Mouse (Mus musculus) myocyte (in vitro differentiated cells): Measurements from ENCODE around the gene Als2cr12. TPM values are rescaled to one million over a fixed set of nuclear protein-coding genes. Genes with fewer than 3 reads are reported as not detected.
"Not testable (repeated sequence)": the region's sequence is repeated elsewhere in the genome, so short reads cannot be mapped to it uniquely, and the experiment has no call there.

Experiments used
- H3K27me3 ChIP-seq: one replicate; pipeline ENCODE4 v1.6.1; 2011; ENCODE audit not compliant: control insufficient read depth, insufficient read depth, insufficient read length
- H3K36me3 ChIP-seq: one replicate; pipeline ENCODE4 v1.6.1; 2011; ENCODE audit not compliant: control insufficient read depth, insufficient read depth
- H3K4me2 ChIP-seq: one replicate; pipeline ENCODE4 v1.6.1; 2011; ENCODE audit warnings: low read depth, control low read depth
- H3K4me3 ChIP-seq: one replicate; pipeline ENCODE4 v1.5.1; 2011; ENCODE audit warnings: mild to moderate bottlenecking, control low read depth, moderate library complexity
- H3K79me2 ChIP-seq: one replicate; pipeline ENCODE4 v1.6.1; 2011; ENCODE audit not compliant: control insufficient read depth, insufficient read depth
- H3ac ChIP-seq: one replicate; pipeline ENCODE4 v1.6.1; 2011; ENCODE audit not compliant: control insufficient read depth, insufficient read length
- CEBPB ChIP-seq: IDR thresholded peaks from 2 replicates; pipeline ENCODE4 v1.6.1; 2011; ENCODE audit warnings: mild to moderate bottlenecking, moderate library complexity; ENCODE audit not compliant: poor library complexity, insufficient read depth, severe bottlenecking
- E2F4 ChIP-seq: IDR thresholded peaks from one replicate; pipeline ENCODE4 v1.6.1; 2011; ENCODE audit warnings: mild to moderate bottlenecking, control low read depth, moderate library complexity; ENCODE audit not compliant: insufficient read depth
- MAX ChIP-seq: IDR thresholded peaks from one replicate; pipeline ENCODE4 v1.6.1; 2011; ENCODE audit warnings: low read depth, mild to moderate bottlenecking, control low read depth
- MYOD1 ChIP-seq, 3 experiments: IDR thresholded peaks; one replicate each; pipeline ENCODE4 v1.6.1; 2011; ENCODE audit warnings: control low read depth in 2 of 3, low read depth in 2 of 3, mild to moderate bottlenecking in 2 of 3, moderate library complexity in 1 of 3; ENCODE audit not compliant: insufficient read length in 2 of 3, control insufficient read depth in 1 of 3
- MYOG ChIP-seq, 3 experiments: IDR thresholded peaks; one replicate each; pipeline ENCODE4 v1.6.1; 2011; ENCODE audit warnings: control low read depth in 2 of 3, low read depth in 2 of 3, mild to moderate bottlenecking in 2 of 3; ENCODE audit not compliant: insufficient read length in 2 of 3, control insufficient read depth in 1 of 3, insufficient read depth in 1 of 3
- POLR2A ChIP-seq: IDR thresholded peaks from one replicate; pipeline ENCODE4 v1.6.1; 2011; ENCODE audit warnings: low read depth, mild to moderate bottlenecking, control low read depth, moderate library complexity; ENCODE audit not compliant: insufficient read length
- POLR2AphosphoS2 ChIP-seq: IDR thresholded peaks from one replicate; pipeline ENCODE4 v1.6.1; 2011; ENCODE audit warnings: low read depth, control low read depth; ENCODE audit not compliant: insufficient read length
- REST ChIP-seq: IDR thresholded peaks from one replicate; pipeline ENCODE4 v1.6.1; 2011; ENCODE audit warnings: mild to moderate bottlenecking, control low read depth, moderate library complexity; ENCODE audit not compliant: insufficient read depth, insufficient read length
- SRF ChIP-seq: IDR thresholded peaks from one replicate; pipeline ENCODE4 v1.6.1; 2011; ENCODE audit warnings: low read depth; ENCODE audit not compliant: control insufficient read depth, insufficient read length
- TCF12 ChIP-seq: IDR thresholded peaks from one replicate; pipeline ENCODE4 v1.6.1; 2011; ENCODE audit warnings: mild to moderate bottlenecking, control low read depth; ENCODE audit not compliant: poor library complexity, insufficient read depth, severe bottlenecking
- TCF3 ChIP-seq: IDR thresholded peaks from one replicate; pipeline ENCODE4 v1.6.1; 2011; ENCODE audit warnings: low read depth, control low read depth; ENCODE audit not compliant: insufficient read length
- USF1 ChIP-seq: IDR thresholded peaks from one replicate; pipeline ENCODE4 v1.6.1; 2011; ENCODE audit warnings: low read depth, mild to moderate bottlenecking, control low read depth, moderate library complexity
- polyA plus RNA-seq: library from polyadenylated mRNA; unstranded; fragments of >200 nt; fragmentation: generic; extraction: Trizol; gene quantifications from one replicate; pipeline ENCODE4 v1.2.1, GENCODE M21; 2012; ENCODE audit warnings: missing spikeins

Als2cr12 gene
- polyA plus RNA-seq, 1 experiment: 0.07 TPM

DNA sequence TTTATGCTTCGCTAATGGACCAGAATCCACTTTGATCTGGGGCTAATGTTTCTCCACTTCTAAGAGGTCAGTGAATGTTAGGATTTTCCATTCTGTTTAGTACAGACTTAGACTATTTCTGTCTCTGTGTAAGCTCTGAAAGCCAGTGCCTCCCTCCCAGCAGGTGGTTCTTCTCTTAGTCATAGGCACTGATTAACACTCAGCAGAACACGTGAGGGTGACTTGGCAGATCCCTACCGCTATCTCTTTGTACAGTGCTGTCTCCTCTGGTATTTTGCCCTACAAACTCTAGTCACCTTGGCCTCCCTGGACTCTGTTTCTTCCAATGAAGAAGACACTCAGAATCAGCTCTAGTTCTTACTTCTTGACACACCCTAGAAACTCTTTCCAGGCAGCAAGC is 81.4 kb downstream of the Als2cr12 start:
- no peaks in the 10 kb centered on the region for H3K27me3 ChIP-seq
- TF ChIP-seq MYOG (IDR thresholded peaks at IDR 0.05; ENCODE audit: control insufficient read depth in 1 of 3, insufficient read depth in 1 of 3, insufficient read length in 2 of 3, low read depth in 2 of 3): peak in 1 of 3 experiments; percentile 71
- TF ChIP-seq E2F4: no peak
- TF ChIP-seq POLR2AphosphoS2: no peak
- peak; percentile 71 for TF ChIP-seq USF1
- peak in 2 of 3 experiments; percentile 67 to 72 for TF ChIP-seq MYOD1 (IDR thresholded peaks at IDR 0.05; ENCODE audit: control insufficient read depth in 1 of 3, insufficient read length in 2 of 3, low read depth in 2 of 3)
- no peak overlapping the region for H3K4me3 ChIP-seq
- no peaks in the 10 kb centered on the region for H3K36me3 ChIP-seq
- peak overlapping the region; percentile 4 for H3K4me2 ChIP-seq
- H3ac ChIP-seq: no peak overlapping the region
- no peaks in the 10 kb centered on the region for H3K79me2 ChIP-seq

DNA sequence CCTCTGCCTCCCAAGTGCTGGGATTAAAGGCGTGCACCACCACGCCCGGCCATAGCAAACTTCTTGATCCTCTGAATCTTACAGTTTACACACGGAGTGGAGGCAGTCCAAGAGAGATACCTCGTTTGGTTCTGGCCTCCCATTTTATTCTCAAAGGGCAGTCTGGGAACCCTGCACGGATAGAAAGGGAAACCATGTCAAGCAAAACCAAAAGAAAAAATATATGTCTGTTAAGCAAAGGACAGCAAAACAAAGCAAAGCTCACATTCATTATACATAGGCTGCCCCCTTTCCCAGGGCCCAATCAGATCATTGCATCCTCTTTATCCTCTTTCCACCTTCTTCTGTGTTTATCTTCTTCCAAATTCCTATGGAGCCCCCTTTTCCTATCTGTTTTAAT is 82.0 kb downstream of the Als2cr12 start:
- no peaks in the 10 kb centered on the region for H3K79me2 ChIP-seq
- H3K36me3 ChIP-seq: no peaks in the 10 kb centered on the region
- TF ChIP-seq MYOD1 (IDR thresholded peaks at IDR 0.05; ENCODE audit: control insufficient read depth in 1 of 3, insufficient read length in 2 of 3, low read depth in 2 of 3) (no peak), E2F4 (no peak), SRF (no peak), MYOG (IDR thresholded peaks at IDR 0.05; ENCODE audit: control insufficient read depth in 1 of 3, insufficient read depth in 1 of 3, insufficient read length in 2 of 3, low read depth in 2 of 3) (no peak), TCF3 (no peak), MAX (no peak), POLR2AphosphoS2 (no peak), REST (no peak), POLR2A (no peak), USF1 (no peak), CEBPB (no peak), TCF12 (no peak)
- no peak overlapping the region for H3ac ChIP-seq
- no peak overlapping the region for H3K4me2 ChIP-seq
- no peak overlapping the region for H3K4me3 ChIP-seq
- no peaks in the 10 kb centered on the region for H3K27me3 ChIP-seq

DNA sequence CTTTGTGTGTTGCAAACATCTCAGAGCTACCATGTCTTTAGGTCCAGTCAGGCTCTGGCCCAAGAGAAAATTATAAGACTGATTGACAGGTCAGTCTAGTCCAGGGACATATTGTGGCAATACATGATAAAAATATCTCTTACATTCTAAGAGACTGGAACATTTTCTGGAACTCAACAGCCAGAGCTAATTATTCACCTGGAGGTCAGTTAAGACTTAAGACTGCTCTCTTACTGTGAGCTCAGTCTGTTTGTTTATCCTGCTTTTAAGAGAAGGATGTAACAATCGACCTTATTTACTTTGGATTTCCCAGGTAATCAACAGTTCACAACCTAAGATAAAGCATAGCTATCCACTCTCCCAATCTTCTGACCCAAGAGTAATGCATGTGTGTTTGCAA is 85.2 kb downstream of the Als2cr12 start:
- H3K27me3 ChIP-seq: no peaks in the 10 kb centered on the region
- TF ChIP-seq CEBPB (no peak), POLR2AphosphoS2 (no peak)
- no peak overlapping the region for H3ac ChIP-seq
- no peak overlapping the region for H3K4me3 ChIP-seq
- H3K36me3 ChIP-seq: no peaks in the 10 kb centered on the region
- no peaks in the 10 kb centered on the region for H3K79me2 ChIP-seq
- no peak overlapping the region for H3K4me2 ChIP-seq

DNA sequence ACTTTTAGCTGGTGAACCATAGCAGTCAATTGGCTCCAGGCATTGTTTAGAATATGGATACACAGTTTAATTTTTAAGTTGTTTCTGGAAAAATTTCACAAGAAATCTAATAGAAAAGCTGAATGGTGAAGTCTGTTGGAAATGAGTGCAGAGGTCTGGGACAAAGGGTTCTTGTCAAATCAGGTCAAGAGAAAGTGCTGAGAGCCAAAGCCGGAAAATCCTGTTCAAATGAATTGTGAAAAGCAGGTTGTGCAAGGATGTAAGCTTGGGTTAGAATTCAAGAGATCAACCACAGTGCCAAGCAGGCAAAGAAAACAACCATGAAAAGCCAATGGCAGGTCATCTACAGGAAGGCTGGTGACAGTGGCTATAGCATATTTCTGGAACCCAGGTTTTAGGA is 85.6 kb downstream of the Als2cr12 start:
- no peak for TF ChIP-seq POLR2AphosphoS2
- TF ChIP-seq REST: no peak
- no peak for TF ChIP-seq TCF12
- no peak for TF ChIP-seq SRF
- no peak for TF ChIP-seq MAX
- no peak for TF ChIP-seq USF1
- no peaks in the 10 kb centered on the region for H3K27me3 ChIP-seq
- H3ac ChIP-seq: no peak overlapping the region
- no peak overlapping the region for H3K4me2 ChIP-seq
- H3K79me2 ChIP-seq: no peaks in the 10 kb centered on the region
- no peaks in the 10 kb centered on the region for H3K36me3 ChIP-seq
- no peak overlapping the region for H3K4me3 ChIP-seq

DNA sequence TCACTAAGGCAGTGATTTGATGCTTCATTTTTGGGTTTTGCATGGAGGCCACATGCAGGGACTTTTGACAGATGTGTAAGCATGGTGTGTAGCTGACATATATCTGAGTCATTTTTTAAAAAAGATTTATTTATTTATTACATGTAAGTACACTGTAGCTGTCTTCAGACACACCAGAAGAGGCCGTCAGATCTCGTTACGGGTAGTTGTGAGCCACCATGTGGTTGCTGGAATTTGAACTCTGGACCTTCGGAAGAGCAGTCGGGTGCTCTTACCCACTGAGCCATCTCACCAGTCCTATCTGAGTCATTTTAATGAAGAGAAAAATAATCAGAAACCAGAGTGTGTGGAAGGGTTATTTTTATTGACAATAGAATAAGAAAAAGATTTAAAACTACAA is 86.2 kb downstream of the Als2cr12 start:
- not testable (repeated sequence) for H3ac ChIP-seq, H3K4me3 ChIP-seq, H3K4me2 ChIP-seq, H3K79me2 ChIP-seq, H3K27me3 ChIP-seq, H3K36me3 ChIP-seq

DNA sequence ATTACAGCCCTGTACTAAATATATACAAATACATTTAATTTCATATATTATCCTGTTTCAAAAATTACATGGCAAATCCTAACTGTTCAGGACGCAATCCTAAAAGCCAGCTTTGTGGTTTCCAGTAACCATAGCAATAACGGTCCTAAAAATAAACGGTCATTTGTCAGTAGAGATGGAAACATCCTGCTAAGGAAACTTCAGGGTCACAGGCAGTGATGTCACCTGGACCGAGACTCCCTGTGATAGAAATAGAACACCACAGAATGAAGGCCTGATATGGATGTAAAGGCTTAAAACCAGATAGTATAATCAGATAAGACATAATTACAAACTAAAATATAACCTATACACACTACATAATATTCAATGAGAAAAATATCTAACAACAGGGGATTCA is 92.1 kb downstream of the Als2cr12 start:
- no peak for TF ChIP-seq TCF12
- TF ChIP-seq SRF: no peak
- TF ChIP-seq E2F4: no peak
- TF ChIP-seq REST: no peak
- TF ChIP-seq USF1: no peak
- TF ChIP-seq MYOD1 (IDR thresholded peaks at IDR 0.05; ENCODE audit: control insufficient read depth in 1 of 3, insufficient read length in 2 of 3, low read depth in 2 of 3): no peak
- TF ChIP-seq CEBPB: no peak
- Histone ChIP-seq H3K27me3 (no peaks in the 10 kb centered on the region), H3K4me2 (no peak overlapping the region), H3K4me3 (no peak overlapping the region), H3ac (no peak overlapping the region), H3K36me3 (no peaks in the 10 kb centered on the region), H3K79me2 (no peaks in the 10 kb centered on the region)
